Mouse (Mus musculus) forebrain, embryonic 13.5 days (tissue): ENCODE results near the gene Arl4d. TPM values are rescaled to one million over a fixed set of nuclear protein-coding genes. Genes with fewer than 3 reads are reported as not detected.

Source experiments
- ATAC-seq: fragments of 200-750 bp; cut with Nextera tagmentation; 2 replicates; pipeline ENCODE4 v1.8.0; 2017
- H3K27ac ChIP-seq: fragments of 300-500 bp; sonication (generic); 2 replicates; pipeline ENCODE4 v1.5.1; 2015; ENCODE audit warnings: inconsistent platforms, mild to moderate bottlenecking, moderate library complexity
- H3K27me3 ChIP-seq: fragments of 300-500 bp; sonication (generic); 2 replicates; pipeline ENCODE4 v1.6.1; 2015; ENCODE audit warnings: mild to moderate bottlenecking, inconsistent platforms
- H3K36me3 ChIP-seq: fragments of 300-500 bp; sonication (generic); 2 replicates; pipeline ENCODE4 v1.6.1; 2015; ENCODE audit warnings: mild to moderate bottlenecking, inconsistent platforms; ENCODE audit not compliant: poor library complexity, severe bottlenecking
- H3K4me1 ChIP-seq: fragments of 300-500 bp; sonication (generic); 2 replicates; pipeline ENCODE4 v1.6.1; 2015; ENCODE audit warnings: inconsistent platforms
- H3K4me2 ChIP-seq: fragments of 300-500 bp; sonication (generic); 2 replicates; pipeline ENCODE4 v1.6.1; 2015; ENCODE audit warnings: inconsistent platforms, mild to moderate bottlenecking, moderate library complexity
- H3K4me3 ChIP-seq: fragments of 300-500 bp; sonication (generic); 2 replicates; pipeline ENCODE4 v1.5.1; 2015; ENCODE audit warnings: mild to moderate bottlenecking, inconsistent platforms
- H3K9ac ChIP-seq: fragments of 300-500 bp; sonication (generic); 2 replicates; pipeline ENCODE4 v1.6.1; 2015; ENCODE audit warnings: mild to moderate bottlenecking, inconsistent platforms
- H3K9me3 ChIP-seq: fragments of 300-500 bp; sonication (generic); replicated peaks from 2 replicates; pipeline ENCODE4 v1.6.1; 2016; ENCODE audit warnings: inconsistent platforms
- WGBS: fragments of 180-500 bp; shearing (Covaris S2); methylation state at CpG from one replicate; pipeline ENCODE4 v1.1.7; 2015; 5-methylcytosine and 5-hydroxymethylcytosine counted together
- polyA plus RNA-seq: library from polyadenylated mRNA; unstranded; fragments of >200 nt; fragmentation: Nextera tagmentation; extraction: Ambion mirVana; gene quantifications from 2 replicates; pipeline ENCODE4 v1.2.1, GENCODE M21; 2015

Gene Arl4d
- polyA plus RNA-seq, 1 experiment from 2014 or later: 40.6 TPM

- Histone ChIP-seq H3K36me3 (no peaks in the 10 kb centered on the region), H3K9me3 (no peaks in the 10 kb centered on the region), H3K4me3 (no peak overlapping the region), H3K4me2 (0 out of 2 replicates have a peak overlapping the region, but pooled peaks have one; percentile 1), H3K9ac (peak overlapping the region; percentile 12), H3K27me3 (no peaks in the 10 kb centered on the region), H3K27ac (peak overlapping the region; percentile 87), H3K4me1 (peaks cover 46% of the 10 kb centered on the region)
- WGBS: 51% methylated on average over 13 of the region's 13 CpGs
- ATAC-seq: peak; percentile 52
These were observed 22.3 kb downstream of the Arl4d start for GRCm38 (mm10) chr11:101687351-101688301.

- peak; percentile 87 for ATAC-seq
- 23% methylated on average over 10 of the region's 10 CpGs for WGBS
- H3K9me3 ChIP-seq: no peaks in the 10 kb centered on the region
- H3K4me3 ChIP-seq: no peak overlapping the region
- no peaks in the 10 kb centered on the region for H3K36me3 ChIP-seq
- no peaks in the 10 kb centered on the region for H3K27me3 ChIP-seq
- H3K27ac ChIP-seq: peak overlapping the region; percentile 91
- peak overlapping the region; percentile 19; the same call in 1 of the 2 replicates for H3K4me2 ChIP-seq
- no peak overlapping the region for H3K9ac ChIP-seq
- H3K4me1 ChIP-seq: peaks cover 47% of the 10 kb centered on the region
These were observed 24.4 kb downstream of the Arl4d start for GRCm38 (mm10) chr11:101689701-101690113.

- H3K4me1 ChIP-seq: peaks cover 53% of the 10 kb centered on the region
- H3K4me3 ChIP-seq: no peak overlapping the region
- 65% methylated on average over 5 of the region's 5 CpGs for WGBS
- H3K27me3 ChIP-seq: no peaks in the 10 kb centered on the region
- H3K9me3 ChIP-seq: no peaks in the 10 kb centered on the region
- H3K9ac ChIP-seq: no peak overlapping the region
- no peak for ATAC-seq
- no peaks in the 10 kb centered on the region for H3K36me3 ChIP-seq
- peak overlapping the region; percentile 91 for H3K27ac ChIP-seq
- no peak overlapping the region for H3K4me2 ChIP-seq
These were observed 25.0 kb downstream of the Arl4d start for GRCm38 (mm10) chr11:101690326-101690725.

GRCm38 (mm10) chr11:101695906-101696661 is 30.7 kb downstream of the Arl4d start:
- WGBS: under 1% methylated on average over 20 of the region's 20 CpGs
- Histone ChIP-seq H3K4me3 (peak overlapping the region; percentile 24), H3K4me1 (peaks cover 45% of the 10 kb centered on the region), H3K27ac (peak overlapping the region; percentile 98), H3K4me2 (peak overlapping the region; percentile 54), H3K9me3 (no peaks in the 10 kb centered on the region), H3K36me3 (no peaks in the 10 kb centered on the region), H3K27me3 (no peaks in the 10 kb centered on the region), H3K9ac (peak overlapping the region; percentile 56)
- ATAC-seq: peak; percentile 92

GRCm38 (mm10) chr11:101697156-101697861 is 32.0 kb downstream of the Arl4d start:
- H3K9ac ChIP-seq: no peak overlapping the region; the same call in 1 of the 2 replicates
- peak overlapping the region; percentile 98 for H3K27ac ChIP-seq
- H3K27me3 ChIP-seq: no peaks in the 10 kb centered on the region
- no peak overlapping the region for H3K4me2 ChIP-seq
- no peaks in the 10 kb centered on the region for H3K36me3 ChIP-seq
- H3K9me3 ChIP-seq: no peaks in the 10 kb centered on the region
- H3K4me1 ChIP-seq: peaks cover 39% of the 10 kb centered on the region
- 94% methylated on average over 9 of the region's 9 CpGs for WGBS
- no peak for ATAC-seq
- no peak overlapping the region for H3K4me3 ChIP-seq

- Histone ChIP-seq H3K27ac (peak overlapping the region; percentile 98), H3K27me3 (no peaks in the 10 kb centered on the region), H3K4me1 (peaks cover 39% of the 10 kb centered on the region), H3K4me2 (no peak overlapping the region), H3K36me3 (no peaks in the 10 kb centered on the region), H3K4me3 (no peak overlapping the region), H3K9ac (no peak overlapping the region), H3K9me3 (no peaks in the 10 kb centered on the region)
- no peak for ATAC-seq
These were observed 32.8 kb downstream of the Arl4d start for GRCm38 (mm10) chr11:101698114-101698513.

- H3K9me3 ChIP-seq: no peaks in the 10 kb centered on the region
- H3K27me3 ChIP-seq: no peaks in the 10 kb centered on the region
- H3K4me3 ChIP-seq: no peak overlapping the region
- WGBS: 86% methylated on average over 1 of the region's 1 CpGs
- 0 out of 2 replicates have a peak overlapping the region, but pooled peaks have one; percentile 12 for H3K9ac ChIP-seq
- no peak overlapping the region for H3K4me2 ChIP-seq
- H3K36me3 ChIP-seq: no peaks in the 10 kb centered on the region
- no peak overlapping the region for H3K27ac ChIP-seq
- no peak for ATAC-seq
- peaks cover 39% of the 10 kb centered on the region for H3K4me1 ChIP-seq
These were observed 34.2 kb downstream of the Arl4d start for GRCm38 (mm10) chr11:101699556-101699955.

- Histone ChIP-seq H3K4me2 (no peak overlapping the region), H3K27me3 (no peaks in the 10 kb centered on the region), H3K27ac (no peak overlapping the region), H3K4me1 (peaks cover 36% of the 10 kb centered on the region), H3K9me3 (no peaks in the 10 kb centered on the region), H3K4me3 (no peak overlapping the region), H3K36me3 (no peaks in the 10 kb centered on the region), H3K9ac (0 out of 2 replicates have a peak overlapping the region, but pooled peaks have one; percentile 12)
- no peak for ATAC-seq
- WGBS: 78% methylated on average over 7 of the region's 7 CpGs
These were observed 34.6 kb downstream of the Arl4d start for GRCm38 (mm10) chr11:101699991-101700390.

- H3K9ac ChIP-seq: 0 out of 2 replicates have a peak overlapping the region, but pooled peaks have one; percentile 12
These were observed 35.1 kb downstream of the Arl4d start for GRCm38 (mm10) chr11:101700446-101700845.

GRCm38 (mm10) chr11:101704081-101704480 is 38.7 kb downstream of the Arl4d start:
- Histone ChIP-seq H3K9ac (0 out of 2 replicates have a peak overlapping the region, but pooled peaks have one; percentile 12), H3K36me3 (no peaks in the 10 kb centered on the region), H3K4me1 (peaks cover 10% of the 10 kb centered on the region; the same call in 1 of the 2 replicates), H3K27me3 (no peaks in the 10 kb centered on the region), H3K9me3 (no peaks in the 10 kb centered on the region), H3K27ac (0 out of 2 replicates have a peak overlapping the region, but pooled peaks have one; percentile 27), H3K4me2 (no peak overlapping the region), H3K4me3 (no peak overlapping the region)
- no peak for ATAC-seq
- 56% methylated on average over 5 of the region's 5 CpGs for WGBS

More at GRCm38 (mm10) chr11:101700446-101700845, 35.1 kb downstream of the Arl4d start:
- Histone ChIP-seq H3K27me3 (no peaks in the 10 kb centered on the region), H3K4me2 (no peak overlapping the region), H3K9me3 (no peaks in the 10 kb centered on the region), H3K36me3 (no peaks in the 10 kb centered on the region), H3K4me3 (no peak overlapping the region), H3K27ac (no peak overlapping the region), H3K4me1 (peaks cover 31% of the 10 kb centered on the region)
- WGBS: 71% methylated on average over 12 of the region's 12 CpGs
- ATAC-seq: no peak

GRCm38 (mm10) chr11:101706764-101707448 is 41.6 kb downstream of the Arl4d start:
- Histone ChIP-seq H3K27me3 (no peaks in the 10 kb centered on the region), H3K9ac (no peak overlapping the region; the same call in 1 of the 2 replicates), H3K9me3 (no peaks in the 10 kb centered on the region), H3K4me1 (no peaks in the 10 kb centered on the region), H3K4me2 (no peak overlapping the region), H3K36me3 (no peaks in the 10 kb centered on the region), H3K4me3 (no peak overlapping the region), H3K27ac (no peak overlapping the region)
- ATAC-seq: no peak
- 83% methylated on average over 10 of the region's 10 CpGs for WGBS
